1 mouse cellular context compared by ENCODE assay signal in the genomic region with DNA sequence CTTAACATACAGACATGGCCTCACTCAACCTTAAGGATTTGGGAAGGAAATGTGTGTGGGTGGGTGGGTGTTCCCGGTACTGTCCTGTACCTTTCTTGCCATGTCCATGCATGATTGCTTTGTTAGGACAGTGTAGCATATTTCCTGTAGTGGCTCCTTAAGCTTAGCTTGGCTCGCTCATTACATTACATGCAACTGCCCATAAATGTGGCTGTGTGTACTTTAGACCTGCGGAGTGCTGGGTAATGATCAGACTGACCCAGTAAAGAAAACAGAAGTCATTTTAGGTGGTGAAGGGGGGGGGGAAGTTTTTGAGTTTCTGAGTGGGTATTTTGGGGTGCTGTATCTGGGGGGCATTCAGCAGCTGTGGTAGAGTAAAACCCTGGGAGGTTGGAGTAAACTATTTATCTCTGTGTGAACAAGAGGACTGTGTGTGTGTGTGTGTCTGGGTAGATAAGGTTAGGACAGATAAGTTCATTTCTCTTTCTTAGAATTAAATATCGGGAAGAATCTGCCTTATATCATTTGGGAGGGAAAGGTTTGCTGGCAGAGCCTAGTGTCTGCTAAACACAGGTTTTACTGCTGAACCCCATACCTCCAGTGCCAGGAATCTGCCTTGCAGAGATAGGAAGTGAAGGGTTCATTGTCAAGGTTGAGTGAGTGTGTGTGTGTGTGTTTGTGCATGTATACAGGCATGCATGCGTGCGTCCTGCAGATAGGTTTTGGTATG.
TF ChIP-seq lines count a peak whose summit lies in the region.

No protein-coding gene starts in this region.

TF ChIP-seq in MEL, 35 proteins besides CTCF, POLR2A, EP300 and RAD21 (continued from another document):
- no peak for TF ChIP-seq CHD1 (IDR thresholded peaks at IDR 0.05; ENCODE audit: low read depth, low read length)
- 0 out of 2 replicates have a peak, but pooled peaks have one; percentile 27 for TF ChIP-seq MEF2A (IDR thresholded peaks at IDR 0.05; ENCODE audit: extremely low read depth, insufficient replicate concordance, low read depth, low read length, poor library complexity, severe bottlenecking)
- TF ChIP-seq ETS1 (IDR thresholded peaks at IDR 0.05; ENCODE audit: low read depth, low read length): peak; percentile 96
- TF ChIP-seq BHLHE40 (IDR thresholded peaks at IDR 0.05; ENCODE audit: borderline replicate concordance, low read depth, low read length): peak; percentile 59; the same call in 1 of the 2 replicates
- peak; percentile 45; the same call in 1 of the 2 replicates for TF ChIP-seq HCFC1 (IDR thresholded peaks at IDR 0.05; ENCODE audit: low read depth, low read length)
- peak; percentile 93 for TF ChIP-seq MAZ (IDR thresholded peaks at IDR 0.05; ENCODE audit: low read depth, low read length)
- TF ChIP-seq ZKSCAN1 (IDR thresholded peaks at IDR 0.05; ENCODE audit: low read depth, low read length): no peak
- TF ChIP-seq POLR2AphosphoS5 (IDR thresholded peaks at IDR 0.05; ENCODE audit: borderline replicate concordance, low read depth, low read length): no peak
- TF ChIP-seq POLR2AphosphoS2 (IDR thresholded peaks at IDR 0.05; ENCODE audit: low read length): no peak
- TF ChIP-seq MYC (IDR thresholded peaks at IDR 0.05; ENCODE audit: low read depth, low read length): peak; percentile 73
- no peak; the same call in 1 of the 2 replicates for TF ChIP-seq ELF1 (IDR thresholded peaks at IDR 0.05; ENCODE audit: low read depth, low read length)
- TF ChIP-seq SIN3A (IDR thresholded peaks at IDR 0.05; ENCODE audit: low read length): peak; percentile 68
- no peak for TF ChIP-seq USF1 (IDR thresholded peaks at IDR 0.05; ENCODE audit: low read depth, low read length)
- TF ChIP-seq TCF12 (IDR thresholded peaks at IDR 0.05; ENCODE audit: low read depth, low read length): peak; percentile 98
- TF ChIP-seq KAT2A (conservative IDR thresholded peaks at IDR 0.05; ENCODE audit: low read depth, low read length): no peak
- peak; percentile 41; the same call in 1 of the 2 replicates for TF ChIP-seq ZMIZ1 (IDR thresholded peaks at IDR 0.05; ENCODE audit: low read depth, low read length)
- no peak for TF ChIP-seq NELFE (IDR thresholded peaks at IDR 0.05; ENCODE audit: low read depth, low read length)
- TF ChIP-seq SMC3 (IDR thresholded peaks at IDR 0.05; ENCODE audit: low read depth, low read length): no peak
- TF ChIP-seq ZNF384 (IDR thresholded peaks at IDR 0.05; ENCODE audit: low read depth, low read length): peak; percentile 37
- 0 out of 2 replicates have a peak, but pooled peaks have one; percentile 21 for TF ChIP-seq MAX (IDR thresholded peaks at IDR 0.05; ENCODE audit: low read length)
- TF ChIP-seq MYB (IDR thresholded peaks at IDR 0.05; ENCODE audit: low read depth, low read length): no peak; the same call in 1 of the 2 replicates
- TF ChIP-seq GATA1 (IDR thresholded peaks at IDR 0.05; ENCODE audit: low read depth, low read length): peak; percentile 100
- no peak for TF ChIP-seq E2F4 (IDR thresholded peaks at IDR 0.05; ENCODE audit: borderline replicate concordance, low read depth, low read length)
- TF ChIP-seq TAL1 (IDR thresholded peaks at IDR 0.05; ENCODE audit: low read length): peak; percentile 90
- 0 out of 2 replicates have a peak, but pooled peaks have one; percentile 10 for TF ChIP-seq TBP (IDR thresholded peaks at IDR 0.05; ENCODE audit: low read depth, low read length)
- TF ChIP-seq MXI1 (IDR thresholded peaks at IDR 0.05; ENCODE audit: low read depth, low read length): peak; percentile 68
- TF ChIP-seq GABPA (IDR thresholded peaks at IDR 0.05; ENCODE audit: low read depth, low read length): no peak
- peak; percentile 47; the same call in 1 of the 2 replicates for TF ChIP-seq MAFK (IDR thresholded peaks at IDR 0.05; ENCODE audit: borderline replicate concordance, low read depth, low read length)
TF ChIP-seq in MEL: peak in this region for 18.
